Mouse (Mus musculus): ENCODE data around the gene Zfp64. TPM values are rescaled to one million over a fixed set of nuclear protein-coding genes. Genes with fewer than 3 reads are reported as not detected.

Zfp64 gene
- total RNA-seq, 1 experiment from 2014 or later: 24.0 TPM

DNA sequence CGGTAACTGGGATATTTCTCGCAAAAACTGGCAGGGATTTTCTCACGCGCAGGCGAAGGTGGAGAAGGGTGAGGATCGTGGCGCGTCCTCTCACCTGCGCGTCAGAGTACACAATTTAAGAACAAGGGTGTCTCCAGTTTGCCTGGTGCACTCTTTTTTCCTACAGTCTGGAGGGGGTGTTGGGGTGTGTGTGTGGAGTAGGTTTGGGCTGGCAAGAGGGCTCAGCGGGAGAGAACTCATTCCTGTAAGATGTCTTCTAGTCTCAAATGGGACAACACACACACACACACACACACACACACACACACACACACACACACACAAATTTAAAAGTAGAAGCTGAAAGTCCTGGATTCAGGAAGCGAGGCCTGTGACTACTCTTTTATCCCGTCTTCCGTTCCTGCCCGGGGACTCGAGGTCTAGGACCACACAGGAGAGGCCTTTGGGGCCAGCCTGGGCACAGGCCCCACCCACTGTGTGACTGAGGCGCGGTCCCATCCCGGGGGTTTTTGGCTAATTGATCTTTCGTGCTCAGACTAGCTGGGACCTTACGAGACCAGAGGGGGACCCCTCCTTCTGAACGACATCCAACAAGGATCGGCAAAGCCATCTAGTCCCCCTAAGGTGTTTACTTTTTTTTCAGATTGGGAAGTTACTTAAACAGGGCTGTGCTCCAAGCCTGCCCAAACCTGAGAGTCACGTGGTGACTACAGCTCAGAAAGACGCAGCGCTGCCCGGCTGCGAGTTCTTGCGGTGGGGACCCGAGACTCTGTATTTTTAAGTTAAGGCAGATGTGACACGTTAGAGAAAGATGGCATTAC lies 42.3 kb downstream of the Zfp64 start:
- ATAC-seq (replicated peaks in 1 of 2; ENCODE audit: insufficient read depth in 1 of 2, low FRiP score in 2 of 2, low TSS enrichment in 1 of 2, low read depth in 1 of 2, poor library complexity in 2 of 2, severe bottlenecking in 2 of 2): peak; percentile 29 to 53; a peak in 3 of 4 replicates

DNA sequence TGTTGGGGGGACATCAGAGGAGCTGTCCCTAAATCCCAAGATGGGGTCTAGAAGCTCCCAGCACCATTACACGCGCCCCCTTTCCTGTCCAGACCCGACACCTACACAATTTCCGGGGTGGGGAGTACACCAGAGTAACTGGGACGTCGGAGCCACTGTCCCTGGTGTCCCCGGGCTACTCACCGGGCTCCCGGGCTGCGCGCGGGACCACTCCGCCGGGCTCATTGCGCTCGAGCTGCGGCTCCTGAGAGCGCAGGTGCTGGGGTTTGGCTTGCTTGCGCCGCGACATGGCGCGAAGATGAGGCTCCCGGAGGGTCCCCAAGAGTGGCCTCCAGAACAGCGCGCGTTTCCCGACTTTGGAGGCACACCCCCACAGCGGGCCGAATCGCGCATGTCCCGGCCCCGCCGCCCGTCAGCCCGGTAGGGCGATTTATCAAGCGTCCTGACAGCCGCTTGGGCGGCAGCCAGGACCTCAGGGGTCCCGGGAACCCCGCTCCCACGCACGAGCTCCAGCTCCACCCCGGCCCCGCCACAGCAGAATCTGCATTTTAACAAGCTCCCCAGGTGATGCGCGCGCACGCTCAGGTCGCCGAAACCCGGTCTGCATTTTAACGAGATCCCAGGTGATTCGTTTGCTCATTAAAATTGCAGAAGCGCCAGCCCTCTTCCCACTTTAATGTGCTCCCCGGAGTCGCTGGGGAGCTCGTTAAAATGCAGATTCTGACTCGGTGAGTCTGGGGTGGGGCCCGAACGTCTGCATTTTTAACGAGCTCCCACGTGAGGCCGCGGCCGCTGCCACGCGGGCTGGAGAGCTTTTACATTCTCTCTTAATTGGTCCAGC lies 43.1 kb downstream of the Zfp64 start:
- peak; percentile 9; a peak in 1 of 4 replicates for ATAC-seq (replicated peaks in 1 of 2; ENCODE audit: insufficient read depth in 1 of 2, low FRiP score in 2 of 2, low TSS enrichment in 1 of 2, low read depth in 1 of 2, poor library complexity in 2 of 2, severe bottlenecking in 2 of 2)

DNA sequence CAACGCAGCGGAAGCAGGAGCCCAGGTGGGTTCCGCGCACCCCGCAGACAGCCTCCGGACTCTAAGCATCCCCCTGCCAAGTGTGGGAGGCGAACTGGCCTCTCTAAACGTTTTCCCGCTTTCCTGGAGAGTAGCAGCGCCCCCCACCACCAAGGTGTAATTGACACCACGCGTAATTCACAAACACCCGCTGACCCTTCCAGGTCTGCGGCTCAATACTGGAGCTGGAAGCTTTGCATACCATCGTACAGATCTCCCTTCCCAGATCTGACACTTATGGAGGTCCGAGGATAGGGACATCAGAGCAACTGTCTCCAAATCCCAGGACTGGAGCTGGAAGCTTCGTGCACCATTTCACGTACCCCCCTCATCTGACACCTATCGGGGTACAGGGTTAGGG lies 43.9 kb downstream of the Zfp64 start:
- no peak for ATAC-seq (replicated peaks in 1 of 2; ENCODE audit: insufficient read depth in 1 of 2, low FRiP score in 2 of 2, low TSS enrichment in 1 of 2, low read depth in 1 of 2, poor library complexity in 2 of 2, severe bottlenecking in 2 of 2)

DNA sequence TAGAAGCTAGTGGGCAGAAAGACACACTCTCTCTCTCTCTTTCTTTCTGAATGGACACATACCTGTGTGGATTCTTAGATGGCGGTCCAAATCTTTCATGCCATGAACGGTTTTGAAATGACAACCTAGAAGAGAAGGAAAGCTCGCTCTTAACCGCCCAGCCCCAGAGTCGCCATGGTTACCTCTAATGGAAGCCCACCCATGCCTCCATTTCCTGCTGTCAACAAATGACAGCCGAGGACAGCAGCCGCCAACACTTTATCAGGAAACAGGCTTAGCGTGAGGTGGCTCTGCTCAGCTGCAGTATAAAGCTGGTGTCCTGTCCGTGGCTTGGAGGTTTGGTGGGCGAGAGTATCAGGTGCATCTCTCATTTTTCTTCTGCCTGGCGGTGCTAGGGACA lies 49.4 kb downstream of the Zfp64 start:
- no peak for ATAC-seq (replicated peaks in 1 of 2; ENCODE audit: insufficient read depth in 1 of 2, low FRiP score in 2 of 2, low TSS enrichment in 1 of 2, low read depth in 1 of 2, poor library complexity in 2 of 2, severe bottlenecking in 2 of 2)

DNA sequence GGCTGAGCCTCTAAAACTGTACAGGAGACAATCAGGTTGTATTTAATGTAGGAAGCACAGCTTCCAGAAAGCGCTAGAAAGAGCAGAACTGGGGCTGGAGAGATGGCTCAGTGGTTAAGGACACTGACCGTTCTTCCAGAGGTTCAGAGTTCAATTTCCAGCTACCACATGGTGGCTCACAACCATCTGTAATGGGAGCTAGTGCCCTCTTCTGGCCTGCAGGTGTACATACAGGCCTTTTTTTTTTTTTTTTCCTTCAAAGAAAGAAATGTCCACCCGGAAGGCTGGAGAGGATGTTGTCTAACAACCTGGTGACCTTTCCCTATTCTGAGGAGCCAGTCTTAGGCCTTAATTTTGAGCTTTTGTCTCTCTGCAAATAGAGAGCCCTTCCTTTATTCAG lies 50.5 kb downstream of the Zfp64 start:
- no peak for ATAC-seq (replicated peaks in 1 of 2; ENCODE audit: insufficient read depth in 1 of 2, low FRiP score in 2 of 2, low TSS enrichment in 1 of 2, low read depth in 1 of 2, poor library complexity in 2 of 2, severe bottlenecking in 2 of 2)

DNA sequence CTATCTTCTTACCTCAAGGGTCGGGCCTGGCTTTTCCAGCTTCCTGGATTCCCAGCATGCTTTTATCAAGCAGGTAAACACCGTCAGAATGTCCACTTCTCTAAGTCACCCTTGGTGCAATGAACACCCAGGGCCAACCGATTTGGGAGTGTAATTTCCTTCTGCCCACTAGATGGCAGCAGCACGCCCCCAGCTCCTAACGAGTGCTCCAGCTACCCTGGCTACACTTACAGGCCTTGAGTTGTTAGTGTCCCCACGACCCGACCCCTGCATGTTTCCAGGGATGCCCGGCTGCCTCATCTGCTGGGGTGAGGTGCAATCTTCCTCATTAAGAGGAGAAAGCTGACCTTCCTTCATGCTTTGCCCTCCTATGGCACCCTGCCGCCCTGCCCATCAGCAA lies 51.2 kb downstream of the Zfp64 start:
- peak; percentile 75 to 85 for ATAC-seq (replicated peaks in 1 of 2; ENCODE audit: insufficient read depth in 1 of 2, low FRiP score in 2 of 2, low TSS enrichment in 1 of 2, low read depth in 1 of 2, poor library complexity in 2 of 2, severe bottlenecking in 2 of 2)

DNA sequence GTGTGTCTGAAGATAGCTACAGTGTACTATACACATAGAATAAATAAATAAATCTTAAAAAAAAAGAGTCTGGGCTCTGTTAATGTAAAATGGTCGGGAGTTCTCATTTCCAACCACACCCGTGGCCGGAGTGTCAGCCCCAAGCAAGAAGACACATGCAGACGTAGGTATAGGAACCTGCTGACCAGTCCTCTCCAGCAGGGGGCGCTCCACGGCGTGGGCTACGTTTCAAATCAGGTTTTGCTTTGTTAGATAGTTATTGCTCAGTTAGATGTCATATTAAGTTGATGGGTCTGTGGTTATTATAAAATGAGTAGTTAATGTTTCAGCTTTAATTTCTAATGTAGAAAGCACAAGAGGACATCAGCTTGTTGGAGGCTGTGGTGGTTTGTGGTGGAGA lies 52.8 kb downstream of the Zfp64 start:
- ATAC-seq (replicated peaks in 1 of 2; ENCODE audit: insufficient read depth in 1 of 2, low FRiP score in 2 of 2, low TSS enrichment in 1 of 2, low read depth in 1 of 2, poor library complexity in 2 of 2, severe bottlenecking in 2 of 2): peak; percentile 20 to 47; a peak in 1 of 4 replicates

DNA sequence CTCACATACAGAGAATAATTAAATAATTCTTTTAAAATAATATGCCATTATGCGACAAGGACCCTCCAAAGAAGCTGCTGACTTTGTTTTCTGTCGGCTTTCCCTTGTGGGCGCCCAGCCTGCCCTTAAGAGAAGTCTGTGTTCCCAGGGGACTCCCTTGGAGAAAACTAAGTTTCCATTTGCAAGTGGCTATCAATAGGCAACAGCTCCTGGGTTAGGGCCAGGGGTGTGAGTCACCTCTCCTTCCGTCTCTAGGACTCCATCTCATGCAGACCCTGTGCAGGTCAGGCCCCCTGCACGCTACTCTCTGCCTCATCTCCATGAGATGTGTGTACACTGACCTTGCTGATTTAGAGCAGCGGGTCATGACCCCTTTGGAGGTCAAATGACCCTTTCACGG lies 57.5 kb downstream of the Zfp64 start:
- no peak for ATAC-seq (replicated peaks in 1 of 2; ENCODE audit: insufficient read depth in 1 of 2, low FRiP score in 2 of 2, low TSS enrichment in 1 of 2, low read depth in 1 of 2, poor library complexity in 2 of 2, severe bottlenecking in 2 of 2)

DNA sequence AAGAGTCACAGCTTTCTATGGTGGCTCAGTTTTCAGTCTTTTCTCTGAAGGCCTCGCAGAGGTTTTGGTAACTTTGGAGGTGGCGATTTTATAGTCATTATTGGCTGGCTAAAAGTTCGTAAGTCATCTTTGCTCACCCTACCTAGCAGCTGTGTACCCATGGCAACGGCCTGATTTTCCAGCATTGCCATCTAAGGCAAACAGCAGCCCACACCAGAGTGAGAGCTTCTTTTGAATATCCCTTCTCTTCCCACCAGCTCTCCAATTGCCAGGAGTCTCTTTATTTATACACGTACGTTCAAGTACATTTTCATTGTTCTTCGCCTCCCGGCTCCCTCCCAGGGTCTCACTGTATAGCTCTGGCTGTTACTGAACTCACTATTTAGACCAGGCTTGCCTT lies 59.9 kb downstream of the Zfp64 start:
- no peak for ATAC-seq (replicated peaks in 1 of 2; ENCODE audit: insufficient read depth in 1 of 2, low FRiP score in 2 of 2, low TSS enrichment in 1 of 2, low read depth in 1 of 2, poor library complexity in 2 of 2, severe bottlenecking in 2 of 2)

DNA sequence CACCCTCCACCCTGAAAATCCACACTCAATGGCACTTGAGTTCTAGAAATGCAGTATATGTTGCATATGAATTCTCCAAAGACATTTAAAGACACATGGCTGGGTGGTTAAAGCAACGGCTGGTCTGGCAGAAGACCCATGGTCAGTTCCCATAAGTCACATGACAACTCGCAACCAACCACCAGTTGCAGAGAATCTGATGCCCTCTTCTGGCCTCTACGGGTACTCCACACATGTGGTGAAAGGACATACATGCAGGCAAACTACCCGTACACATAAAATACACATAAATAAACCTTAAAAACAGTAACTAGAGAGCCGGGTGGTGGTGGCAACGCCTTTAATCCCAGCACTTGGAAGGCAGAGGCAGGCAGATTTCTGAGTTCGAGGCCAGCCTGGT lies 60.6 kb downstream of the Zfp64 start:
- ATAC-seq (replicated peaks in 1 of 2; ENCODE audit: insufficient read depth in 1 of 2, low FRiP score in 2 of 2, low TSS enrichment in 1 of 2, low read depth in 1 of 2, poor library complexity in 2 of 2, severe bottlenecking in 2 of 2): no peak

DNA sequence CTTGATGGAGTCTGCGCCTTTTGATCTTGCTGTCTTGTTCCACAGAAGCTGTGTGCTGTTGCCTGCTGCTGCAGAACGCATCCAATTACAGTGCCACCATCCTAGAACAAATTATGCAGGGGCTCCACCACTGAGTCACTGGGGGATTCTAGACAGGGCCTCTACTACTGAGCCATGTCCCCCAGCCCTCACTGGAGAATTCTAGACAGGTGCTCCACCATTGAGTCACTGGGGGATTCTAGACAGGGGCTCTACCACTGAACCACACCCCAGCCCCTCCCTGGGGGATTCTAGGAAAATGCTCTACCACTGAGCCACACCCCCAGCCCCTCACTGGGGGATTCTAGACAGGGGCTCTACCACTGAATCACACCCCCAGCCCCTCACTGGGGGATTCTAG lies 63.3 kb downstream of the Zfp64 start:
- ATAC-seq (replicated peaks in 1 of 2; ENCODE audit: insufficient read depth in 1 of 2, low FRiP score in 2 of 2, low TSS enrichment in 1 of 2, low read depth in 1 of 2, poor library complexity in 2 of 2, severe bottlenecking in 2 of 2): no peak

DNA sequence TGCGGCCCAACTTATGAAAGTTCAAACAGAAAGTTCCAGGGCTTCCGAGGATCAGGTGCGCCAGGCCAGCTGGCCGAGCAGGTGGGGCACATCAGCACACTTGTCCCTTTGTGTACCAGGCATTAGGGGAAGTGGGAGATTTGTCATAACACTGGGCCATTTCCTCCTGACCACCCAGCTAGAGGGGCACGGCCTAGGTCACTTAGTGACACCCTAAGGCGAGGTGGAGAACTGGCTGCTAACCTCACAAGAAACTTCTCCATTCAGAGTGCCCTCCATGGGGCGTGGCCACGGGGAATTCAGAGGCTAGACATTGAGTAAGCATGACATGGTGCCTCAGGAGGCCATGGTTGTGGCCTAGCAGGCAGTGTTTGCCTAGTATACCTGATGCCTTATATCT lies 70.7 kb downstream of the Zfp64 start:
- ATAC-seq (replicated peaks in 1 of 2; ENCODE audit: insufficient read depth in 1 of 2, low FRiP score in 2 of 2, low TSS enrichment in 1 of 2, low read depth in 1 of 2, poor library complexity in 2 of 2, severe bottlenecking in 2 of 2): peak; percentile 40 to 47; a peak in 2 of 4 replicates

DNA sequence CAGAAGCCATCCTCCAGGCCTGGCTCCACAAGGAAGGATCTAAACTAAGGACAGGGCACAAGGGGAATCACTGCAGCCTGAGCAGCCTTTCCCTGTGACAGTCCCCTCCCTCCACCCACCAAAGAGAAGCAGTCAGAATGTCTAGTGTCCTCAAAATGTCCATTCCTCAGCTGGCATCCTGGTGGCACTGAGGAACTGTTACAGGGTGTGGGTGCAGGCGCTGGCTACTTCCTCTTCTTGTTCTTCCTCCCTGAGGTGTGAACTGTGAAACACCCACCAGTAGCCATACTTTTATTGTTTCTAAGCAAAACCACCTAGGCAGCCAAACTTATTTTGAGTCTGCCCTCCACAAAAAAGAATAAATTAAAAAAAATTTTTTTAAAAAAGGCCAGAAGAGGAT lies 72.4 kb downstream of the Zfp64 start:
- ATAC-seq (replicated peaks in 1 of 2; ENCODE audit: insufficient read depth in 1 of 2, low FRiP score in 2 of 2, low TSS enrichment in 1 of 2, low read depth in 1 of 2, poor library complexity in 2 of 2, severe bottlenecking in 2 of 2): peak; percentile 39 to 51; a peak in 2 of 4 replicates

DNA sequence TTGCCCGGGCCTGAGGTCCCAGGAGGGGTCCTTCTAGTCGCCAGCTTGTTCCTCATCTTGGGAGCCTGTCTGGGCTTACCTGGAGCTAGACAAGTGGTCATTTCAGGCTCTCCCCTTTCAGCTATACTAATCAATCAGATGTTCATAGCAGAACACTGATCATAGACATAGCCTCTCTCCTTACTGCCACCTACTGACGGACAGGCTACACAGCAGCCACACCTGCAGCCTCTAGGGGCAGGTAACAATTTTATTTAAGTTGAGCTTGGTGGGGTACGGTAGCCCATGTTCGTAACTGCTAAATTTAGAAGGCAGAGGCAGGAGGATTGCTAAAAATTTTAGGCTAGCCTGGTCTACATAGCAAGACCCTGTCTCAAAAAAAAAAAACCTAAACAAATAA lies 73.5 kb downstream of the Zfp64 start:
- no peak for ATAC-seq (replicated peaks in 1 of 2; ENCODE audit: insufficient read depth in 1 of 2, low FRiP score in 2 of 2, low TSS enrichment in 1 of 2, low read depth in 1 of 2, poor library complexity in 2 of 2, severe bottlenecking in 2 of 2)

DNA sequence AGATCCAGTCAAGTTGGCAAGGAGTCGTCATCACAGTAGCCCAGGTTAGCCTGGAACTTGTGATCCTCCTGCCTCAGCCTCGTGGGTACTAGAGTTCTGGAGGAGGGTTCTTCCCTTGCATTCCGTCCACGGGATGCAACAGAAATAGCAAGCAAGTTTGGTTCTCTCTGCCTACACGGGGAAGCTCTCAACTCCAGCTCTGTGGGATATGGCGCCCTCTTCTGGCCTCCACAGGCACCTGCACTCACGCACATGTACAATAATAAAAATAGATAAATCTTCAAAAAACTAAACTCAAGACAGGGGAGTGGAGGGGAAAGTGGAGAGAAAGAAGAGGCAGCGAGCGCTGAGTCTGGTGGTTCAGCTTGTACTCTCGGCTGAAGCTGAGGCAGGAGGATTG lies 75.8 kb downstream of the Zfp64 start:
- ATAC-seq (replicated peaks in 1 of 2; ENCODE audit: insufficient read depth in 1 of 2, low FRiP score in 2 of 2, low TSS enrichment in 1 of 2, low read depth in 1 of 2, poor library complexity in 2 of 2, severe bottlenecking in 2 of 2): no peak

DNA sequence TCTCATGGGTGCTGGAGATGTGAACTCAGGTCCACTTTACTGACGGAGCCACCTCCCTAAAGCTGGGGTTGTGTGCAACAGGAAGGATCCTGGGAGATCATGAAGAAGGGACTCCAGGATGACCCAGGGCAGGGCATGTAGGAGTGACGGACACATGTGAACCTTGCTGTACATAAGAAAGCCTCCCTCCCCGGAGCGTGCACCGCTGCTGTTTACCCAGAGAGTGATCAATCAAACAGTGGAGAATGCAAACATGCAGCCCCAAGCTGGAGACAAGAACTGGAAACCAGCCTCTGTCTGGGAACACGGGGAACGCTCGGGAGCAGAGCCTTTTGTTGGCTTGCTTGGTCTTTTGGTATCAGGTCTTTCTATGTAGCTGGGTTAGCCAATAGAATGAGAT lies 76.7 kb downstream of the Zfp64 start:
- ATAC-seq (replicated peaks in 1 of 2; ENCODE audit: insufficient read depth in 1 of 2, low FRiP score in 2 of 2, low TSS enrichment in 1 of 2, low read depth in 1 of 2, poor library complexity in 2 of 2, severe bottlenecking in 2 of 2): no peak

DNA sequence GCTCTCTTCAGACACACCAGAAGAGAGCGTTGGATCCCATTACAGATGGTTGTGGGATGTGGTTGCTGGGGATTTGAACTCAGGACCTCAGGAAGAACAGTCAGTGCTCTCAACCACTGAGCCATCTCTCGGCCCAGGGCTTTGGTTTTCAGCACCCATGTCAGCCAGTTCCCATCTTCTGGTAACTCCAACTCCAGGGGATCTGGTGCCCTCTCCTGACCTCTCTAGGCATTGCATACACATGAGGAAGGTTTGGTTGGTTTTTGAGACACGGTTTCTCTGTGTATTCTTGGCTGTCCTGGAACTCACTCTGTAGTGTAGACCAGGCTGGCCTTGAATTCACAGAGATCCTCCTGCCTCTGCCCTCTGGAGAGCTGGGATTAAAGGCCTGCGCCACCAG lies 77.2 kb downstream of the Zfp64 start:
- ATAC-seq (replicated peaks in 1 of 2; ENCODE audit: insufficient read depth in 1 of 2, low FRiP score in 2 of 2, low TSS enrichment in 1 of 2, low read depth in 1 of 2, poor library complexity in 2 of 2, severe bottlenecking in 2 of 2): no peak

DNA sequence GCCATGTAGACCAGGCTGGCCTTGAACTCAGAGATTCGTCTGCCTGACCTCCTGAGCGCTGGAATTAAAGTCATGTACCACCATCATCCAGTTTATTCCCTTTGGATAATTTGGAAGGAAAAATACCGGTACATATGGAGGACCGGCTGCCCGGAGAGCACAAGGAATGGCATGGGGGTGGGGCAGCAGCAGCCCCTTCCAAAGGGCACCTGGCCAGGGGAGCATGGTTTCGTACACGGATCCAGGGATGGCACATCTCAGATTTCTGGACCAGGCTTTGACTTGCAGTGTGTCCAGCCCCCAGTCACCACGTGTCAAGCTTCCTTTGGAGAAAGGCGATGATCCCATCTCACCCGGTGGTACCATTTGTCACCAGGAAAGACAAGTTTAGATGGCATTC lies 78.8 kb downstream of the Zfp64 start:
- no peak for ATAC-seq (replicated peaks in 1 of 2; ENCODE audit: insufficient read depth in 1 of 2, low FRiP score in 2 of 2, low TSS enrichment in 1 of 2, low read depth in 1 of 2, poor library complexity in 2 of 2, severe bottlenecking in 2 of 2)

All from hematopoietic stem cell, adult 5-6 weeks (primary cell).